Mouse (Mus musculus): ENCODE results near the gene Ago1. TPM values are rescaled to one million over a fixed set of nuclear protein-coding genes. Genes with fewer than 3 reads are reported as not detected.

Ago1 gene
- polyA plus RNA-seq, 1 experiment from 2014 or later = 8.4 TPM

Other genes starting within 250 kb of the Ago1 start
- 59.8 and 71.7 TPM in 2 replicates for gene Map7d1, start 212.2 kb downstream of the Ago1 start, polyA plus RNA-seq (2015; fragmentation: Nextera tagmentation; extraction: Ambion mirVana)
- gene Trappc3, start 206.3 kb downstream of the Ago1 start, polyA plus RNA-seq (2015; fragmentation: Nextera tagmentation; extraction: Ambion mirVana) = 179 and 199 TPM in 2 replicates
- 5.8 and 6.8 TPM in 2 replicates for gene Col8a2, start 181.8 kb downstream of the Ago1 start, polyA plus RNA-seq (2015; fragmentation: Nextera tagmentation; extraction: Ambion mirVana)
- gene Adprhl2, start 146.9 kb downstream of the Ago1 start, polyA plus RNA-seq (2015; fragmentation: Nextera tagmentation; extraction: Ambion mirVana) = 83.1 and 84.1 TPM in 2 replicates
- 11.8 and 13.5 TPM in 2 replicates for gene Tekt2, start 142.9 kb downstream of the Ago1 start, polyA plus RNA-seq (2015; fragmentation: Nextera tagmentation; extraction: Ambion mirVana)
- gene Ago3, start 39.0 kb downstream of the Ago1 start, polyA plus RNA-seq (2015; fragmentation: Nextera tagmentation; extraction: Ambion mirVana) = 12.4 and 17.5 TPM in 2 replicates
- 6.0 and 6.7 TPM in 2 replicates for gene Ago4, start 64.9 kb upstream of the Ago1 start, polyA plus RNA-seq (2015; fragmentation: Nextera tagmentation; extraction: Ambion mirVana)
- 7.9 TPM in 2 replicates for gene Clspn, start 88.4 kb upstream of the Ago1 start, polyA plus RNA-seq (2015; fragmentation: Nextera tagmentation; extraction: Ambion mirVana)
- gene 5730409E04Rik, start 141.2 kb upstream of the Ago1 start, polyA plus RNA-seq (2015; fragmentation: Nextera tagmentation; extraction: Ambion mirVana) = 14.0 and 22.1 TPM in 2 replicates
- 399 and 420 TPM in 2 replicates for gene Psmb2, start 209.0 kb upstream of the Ago1 start, polyA plus RNA-seq (2015; fragmentation: Nextera tagmentation; extraction: Ambion mirVana)